Comparison of ENCODE assay signal across 19 mouse cellular contexts in the genomic region with DNA sequence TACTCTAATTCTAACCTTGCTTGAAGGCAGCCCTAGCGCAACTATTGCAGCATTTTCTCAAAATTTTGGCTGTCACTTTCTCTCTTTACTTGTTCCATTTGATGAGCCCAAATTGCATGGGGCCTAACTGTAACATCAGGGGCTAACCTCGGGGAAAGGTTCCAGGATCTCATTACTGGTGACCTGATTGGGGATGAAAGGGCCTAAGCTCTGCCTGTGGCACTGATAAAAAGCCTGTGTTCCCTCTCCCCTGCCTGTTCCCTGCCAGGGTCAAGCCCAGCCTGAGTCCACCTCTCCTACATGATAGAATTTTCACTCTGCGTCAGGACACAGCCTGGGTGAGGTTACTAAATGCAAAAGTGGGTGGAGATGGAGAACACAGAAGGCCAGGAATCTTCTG. TPM values are rescaled to one million over a fixed set of nuclear protein-coding genes. Genes with fewer than 3 reads are reported as not detected.
"Had no signal": no experiment of that assay in that cellular context is flagged by ENCODE, and none has a peak within 500 bp of the region (broad histone marks: within the 10 kb centered on the region; RNA-seq: fewer than 3 reads in every experiment).

No protein-coding gene starts in this region.

- ATAC-seq: hindbrain, embryonic 16.5 days; inflammation-experienced regulatory T-cells, adult 6 months; intestine, embryonic 15.5 days; intestine, postnatal 0 days had no signal

- DNase-seq: gastrocnemius, adult 2 months; gastrocnemius, postnatal 10 days; gastrocnemius, postnatal 25 days; heart, adult 18-20 months; heart, postnatal 10 days; heart, postnatal 4 days; kidney, adult 18-20 months; kidney, adult 8-10 months; kidney, postnatal 10 days; kidney, postnatal 25 days; kidney, postnatal 4 days; left cerebral cortex, postnatal 4 days had no signal

RNA-seq across cellular contexts. Expression of a gene that starts 47.1 kb away (rescaled TPM):
- total RNA-seq: gastrocnemius, adult 2 months; gastrocnemius, postnatal 10 days; gastrocnemius, postnatal 25 days; gastrocnemius, postnatal 4 days; granulocyte monocyte progenitor cell, adult 5-6 weeks; heart, adult 18-20 months; heart, postnatal 25 days; heart, postnatal 4 days had no signal
